Mouse (Mus musculus) liver, embryonic 14.5 days (tissue): ENCODE data around the gene Fblim1.
A peak's percentile ranks its signal among the peaks of the same experiment; 100 is the strongest.

ENCODE experiments used
- CTCF ChIP-seq: IDR thresholded peaks from 2 replicates; pipeline ENCODE4 v1.5.1; 2016; ENCODE audit warnings: antibody characterized with exemption, low read depth, control low read depth
- EP300 ChIP-seq: IDR thresholded peaks from 2 replicates; pipeline ENCODE4 v1.6.1; 2016; ENCODE audit warnings: antibody characterized with exemption, low read depth

DNA sequence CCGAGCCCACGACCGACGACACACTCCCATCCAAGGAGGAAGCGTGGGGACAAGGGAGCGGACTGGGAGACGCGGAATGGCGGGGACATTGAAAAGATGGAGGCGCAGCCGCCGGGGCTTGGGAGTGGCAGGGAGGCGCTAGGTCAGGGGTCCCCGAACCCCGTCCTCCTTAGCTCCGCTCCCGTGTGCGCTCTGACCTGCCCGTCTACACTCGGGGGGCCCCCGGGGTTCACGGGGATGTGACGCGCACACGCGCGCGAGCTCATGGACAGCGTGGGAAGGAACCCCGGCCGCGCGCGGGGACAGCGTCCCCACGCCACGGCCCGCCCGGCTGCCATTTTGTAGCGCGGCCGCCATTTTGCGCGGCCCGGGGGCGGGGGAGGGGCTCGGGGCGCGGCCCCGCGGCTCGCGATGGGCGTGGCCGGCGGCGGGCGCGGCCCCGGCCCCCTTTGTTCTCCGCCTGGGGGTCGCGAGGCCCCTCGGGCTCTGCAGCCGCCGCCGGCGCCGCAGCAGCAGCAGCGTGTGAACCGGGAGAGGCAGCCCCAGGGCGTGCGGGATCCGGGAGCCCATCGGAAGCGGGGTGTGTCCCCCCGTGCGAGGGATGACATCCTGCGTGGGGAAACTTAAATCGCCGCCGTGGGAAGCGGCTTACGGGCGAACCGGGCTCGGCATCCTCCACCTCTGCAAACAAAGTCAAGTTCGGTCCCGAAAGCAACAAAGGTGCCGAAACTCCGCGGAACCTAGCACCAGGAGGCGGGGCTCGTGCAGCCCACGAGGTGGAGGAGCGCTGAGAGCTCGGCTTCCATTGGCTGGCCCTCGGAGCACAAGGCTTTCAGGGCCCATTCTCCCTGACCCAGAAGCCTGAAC, 59.3 kb downstream of the Fblim1 start:
- 0 out of 2 replicates have a peak, but pooled peaks have one; percentile 17 for TF ChIP-seq EP300
- no peak for TF ChIP-seq CTCF
